Mouse (Mus musculus) urinary bladder, postnatal 36 days (tissue): Measurements from ENCODE around the gene Rhox4g.
"Not testable (repeated sequence)": the region's sequence is repeated elsewhere in the genome, so short reads cannot be mapped to it uniquely, and the experiment has no call there.

Experiments
- DNase-seq, 2 experiments: peaks; one replicate each; pipeline ENCODE4 v3.0.0; 2022; ENCODE audit warnings: low spot score in 2 of 2, mixed read lengths in 1 of 2

Gene Rhox4g

DNA sequence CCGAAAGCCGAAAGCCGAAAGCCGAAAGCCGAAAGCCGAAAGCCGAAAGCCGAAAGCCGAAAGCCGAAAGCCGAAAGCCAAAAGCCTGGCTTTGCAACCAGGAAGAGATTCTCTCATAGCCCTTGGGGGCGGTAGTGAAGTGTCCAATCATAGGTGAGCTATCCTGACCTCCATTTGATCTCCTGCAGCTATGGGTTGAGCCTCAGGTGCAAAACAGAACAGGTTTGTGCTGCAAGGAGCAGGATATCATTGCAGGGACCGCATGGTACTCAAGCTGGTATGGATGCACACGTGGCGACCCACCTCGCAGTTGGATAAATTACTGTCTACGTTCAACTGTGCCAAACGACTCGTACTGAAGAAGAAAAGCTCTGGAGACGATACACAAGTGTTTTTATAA is at the start of gene Rhox4g:
Gene Rhox4g, minus strand, starts transcription at position 101 of the 400 bp plus-strand sequence.
- DNase-seq = not testable (repeated sequence)

DNA sequence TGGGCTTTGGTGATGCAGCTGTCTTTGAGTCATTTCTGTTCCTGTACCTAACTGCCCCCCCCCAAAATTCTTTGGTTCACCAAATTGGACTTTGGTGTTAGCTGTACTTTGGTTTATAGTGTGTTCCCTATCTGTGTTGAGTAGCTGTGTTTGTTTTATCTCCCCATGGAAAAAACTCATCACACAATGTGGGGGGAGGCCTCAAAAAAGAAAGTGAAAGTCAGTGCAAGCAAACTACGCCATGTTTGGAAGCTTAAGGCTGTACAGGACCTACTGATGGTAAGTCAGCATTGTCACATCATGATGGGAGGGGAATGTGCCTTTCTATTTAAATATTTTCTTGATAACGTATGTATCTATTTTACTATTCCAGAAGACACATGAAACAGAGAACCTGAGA is 41.1 kb upstream of the Rhox4g start:
- DNase-seq = no peak

DNA sequence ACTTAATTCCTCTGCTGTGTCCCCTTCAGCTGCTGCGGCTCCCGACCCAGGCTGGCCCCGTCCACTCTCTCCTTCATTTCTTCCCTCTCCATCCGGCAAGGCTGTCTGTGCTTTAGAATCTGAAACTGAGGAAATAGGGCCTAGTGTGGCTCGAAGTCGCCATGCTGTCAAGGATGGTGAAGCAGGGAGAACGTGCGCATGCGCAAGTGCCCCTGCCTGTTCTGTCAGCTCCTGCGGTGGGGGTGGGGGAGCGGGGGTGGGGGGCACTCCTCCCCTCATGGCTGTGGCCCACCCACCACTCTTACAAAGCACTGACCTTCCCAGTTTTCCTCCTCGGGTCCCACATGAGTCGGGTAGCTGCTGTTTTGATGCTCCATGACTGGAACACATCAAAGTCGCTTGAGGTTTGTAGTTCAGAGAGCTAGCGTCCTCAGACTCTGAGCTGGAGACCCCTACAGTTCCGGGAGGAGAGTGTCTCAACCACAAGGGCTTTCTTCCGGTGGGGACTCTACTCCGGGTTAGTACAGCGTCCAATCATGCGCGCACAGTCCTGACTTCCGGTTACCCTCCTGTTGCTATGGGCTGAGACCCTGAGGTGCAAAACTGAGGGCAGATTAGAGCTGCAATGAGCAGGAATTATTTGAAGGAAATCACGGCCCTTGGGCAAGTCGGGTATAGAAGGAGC is 32.0 kb upstream of the Rhox4g start:
- no peak for DNase-seq

DNA sequence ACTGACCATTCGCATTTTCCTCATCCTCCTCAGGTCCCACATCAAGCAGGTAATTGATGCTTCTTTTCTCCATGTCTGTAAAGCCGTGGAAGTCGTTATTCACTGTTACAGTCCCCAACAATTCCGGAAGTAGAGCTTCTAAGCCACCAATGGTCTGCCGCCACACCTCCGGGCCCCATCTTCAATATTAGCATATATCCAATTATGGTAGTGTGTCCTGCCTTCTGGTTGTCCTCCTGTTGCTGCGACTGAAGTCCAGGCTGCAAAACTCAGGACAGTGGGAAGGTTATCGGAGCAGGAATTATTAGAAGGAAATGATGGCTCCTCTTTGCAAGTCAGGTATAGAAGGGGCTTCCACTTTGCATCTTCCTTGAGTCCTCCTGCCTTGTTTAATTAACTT is 22.1 kb upstream of the Rhox4g start, which contains the start of gene Rhox2h:
Gene Rhox2h, minus strand, starts transcription at position 101 of the 400 bp plus-strand sequence.
- DNase-seq = not testable (repeated sequence)

DNA sequence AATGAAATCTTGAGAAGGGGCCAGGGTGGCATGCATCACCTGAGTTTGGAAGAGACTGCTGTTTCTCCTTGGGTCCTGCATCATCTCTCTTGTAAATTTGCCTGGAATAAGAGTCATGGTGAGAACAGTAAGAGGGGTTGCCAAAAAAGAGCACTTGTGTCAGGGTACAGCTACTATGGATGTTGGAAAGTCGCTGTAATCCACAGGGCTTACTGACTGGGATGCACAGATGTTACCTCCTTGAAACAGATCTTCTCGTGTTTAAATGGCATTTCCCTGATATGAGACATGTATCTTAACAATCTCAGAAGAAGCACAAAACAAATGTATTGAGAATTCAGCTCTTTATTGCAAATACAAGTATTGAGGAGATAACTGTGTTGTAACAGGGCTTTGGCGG is 17.5 kb upstream of the Rhox4g start, which contains the start of gene Rhox3h:
Gene Rhox3h, minus strand, starts transcription at position 101 of the 400 bp plus-strand sequence.
- DNase-seq = not testable (repeated sequence)

DNA sequence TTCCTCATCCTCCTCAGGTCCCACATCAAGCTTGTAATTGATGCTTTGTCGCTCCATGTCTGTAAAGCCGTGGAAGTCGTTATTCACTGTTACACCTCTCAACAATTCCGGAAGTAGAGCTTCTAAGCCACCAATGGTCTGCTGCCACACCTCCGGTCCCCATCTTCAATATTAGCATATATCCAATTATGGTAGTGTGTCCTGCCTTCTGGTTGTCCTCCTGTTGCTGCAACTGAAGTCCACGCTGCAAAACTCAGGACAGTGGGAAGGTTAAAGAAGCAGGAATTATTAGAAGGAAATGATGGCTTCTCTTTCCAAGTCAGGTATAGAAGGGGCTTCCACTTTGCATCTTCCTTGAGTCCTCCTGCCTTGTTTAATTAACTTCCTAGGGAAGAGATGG is 7.8 kb downstream of the Rhox4g start, which contains the start of gene Rhox2g:
Gene Rhox2g, minus strand, starts transcription at position 101 of the 400 bp plus-strand sequence.
- not testable (repeated sequence) for DNase-seq

DNA sequence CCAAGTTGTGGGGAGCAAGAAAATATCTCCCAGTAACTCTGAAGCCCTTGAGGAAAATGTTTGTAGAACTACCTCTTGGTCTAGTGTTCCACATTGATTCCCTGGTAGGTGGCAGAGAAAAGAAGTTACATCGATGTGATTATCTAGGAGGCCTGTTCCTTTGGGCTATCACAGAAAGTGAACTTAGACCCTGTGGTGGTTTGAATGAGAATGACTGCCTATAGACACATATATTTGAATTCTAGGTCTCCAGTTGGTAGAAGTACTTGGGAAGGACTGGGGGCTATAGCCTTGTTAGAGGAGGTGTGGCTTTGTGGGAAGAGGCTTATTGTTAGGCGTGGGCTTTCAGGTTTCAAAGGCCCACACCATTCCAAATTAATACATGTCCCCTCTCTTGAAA is 22.6 kb downstream of the Rhox4g start, which contains the start of gene Rhox3g:
Gene Rhox3g, minus strand, starts transcription at position 101 of the 400 bp plus-strand sequence.
- DNase-seq = not testable (repeated sequence)

DNA sequence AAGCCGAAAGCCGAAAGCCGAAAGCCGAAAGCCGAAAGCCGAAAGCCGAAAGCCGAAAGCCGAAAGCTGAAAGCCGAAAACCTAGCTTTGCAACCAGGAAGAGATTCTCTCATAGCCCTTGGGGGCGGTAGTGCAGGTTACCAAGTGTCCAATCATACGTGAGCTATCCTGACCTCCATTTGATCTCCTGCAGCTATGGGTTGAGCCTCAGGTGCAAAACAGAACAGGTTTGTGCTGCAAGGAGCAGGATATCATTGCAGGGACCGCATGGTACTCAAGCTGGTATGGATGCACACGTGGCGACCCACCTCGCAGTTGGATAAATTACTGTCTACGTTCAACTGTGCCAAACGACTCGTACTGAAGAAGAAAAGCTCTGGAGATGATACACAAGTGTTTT is 43.5 kb downstream of the Rhox4g start, which contains the start of gene Rhox4f:
Gene Rhox4f, minus strand, starts transcription at position 101 of the 400 bp plus-strand sequence.
- DNase-seq = not testable (repeated sequence)
